Mouse (Mus musculus): ENCODE results near the gene Sfrp2. TPM values are rescaled to one million over a fixed set of nuclear protein-coding genes. Genes with fewer than 3 reads are reported as not detected.

Gene Sfrp2
- total and polyA plus RNA-seq, 3 experiments = not detected

DNA sequence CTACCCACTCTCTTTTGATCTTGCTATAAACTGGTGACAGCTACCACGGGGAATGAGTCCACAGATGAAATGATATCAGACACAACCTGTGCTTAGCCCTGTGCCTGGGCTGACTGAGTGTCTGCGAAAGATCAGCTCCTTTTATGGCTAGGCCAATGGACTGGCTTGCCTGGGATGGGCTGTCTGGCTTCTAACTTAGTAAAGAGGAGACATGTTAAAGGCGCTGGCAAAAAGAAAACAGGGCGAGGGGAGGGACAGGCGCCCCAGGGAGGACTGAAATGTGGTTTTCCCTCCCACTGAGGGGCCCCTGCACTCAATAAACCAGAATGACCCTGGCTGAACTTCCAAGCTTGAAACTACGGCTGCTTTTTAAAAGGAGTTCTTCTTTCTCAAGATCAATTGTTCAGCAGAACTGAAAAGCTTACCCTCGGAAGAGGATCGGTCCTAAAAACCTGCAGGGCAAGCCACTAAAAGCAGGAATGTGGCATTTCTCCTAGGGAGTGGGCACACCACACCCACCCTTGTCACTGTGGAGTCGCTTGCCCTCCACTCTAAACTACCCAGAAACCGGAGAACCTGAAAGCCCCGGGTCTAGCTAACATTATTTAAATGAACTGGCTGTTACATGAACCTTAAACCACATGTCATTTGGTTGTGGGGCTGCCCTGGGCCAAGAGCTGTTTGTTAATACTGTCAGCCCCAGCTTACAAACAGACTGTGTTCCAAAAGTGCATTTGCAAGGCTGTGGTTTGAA is 17.8 kb downstream of the Sfrp2 start:
- no peak for TF ChIP-seq MAZ (IDR thresholded peaks at IDR 0.05; ENCODE audit: low read depth, low read length)
- no peak for TF ChIP-seq RCOR1 (IDR thresholded peaks at IDR 0.05; ENCODE audit: low read depth, low read length)
- TF ChIP-seq SIN3A (IDR thresholded peaks at IDR 0.05; ENCODE audit: low read length) = no peak
- Histone ChIP-seq H3K79me2 (ENCODE audit: control insufficient read depth, insufficient read depth, low read length, poor library complexity) (no peaks in the 10 kb centered on the region), H3K4me3 (ENCODE audit: control insufficient read depth in 1 of 2, insufficient read depth in 1 of 2, low read depth in 2 of 2, low read length in 2 of 2) (no peak overlapping the region), H3K9ac (ENCODE audit: control insufficient read depth, low read depth, low read length, poor library complexity, severe bottlenecking) (no peak overlapping the region), H3K27me3 (ENCODE audit: control insufficient read depth in 1 of 2, insufficient read depth in 2 of 2, low read length in 2 of 2) (no peaks in the 10 kb centered on the region), H3K36me3 (ENCODE audit: control insufficient read depth in 1 of 2, insufficient read depth in 2 of 2, low read length in 2 of 2) (no peaks in the 10 kb centered on the region), H3K27ac (ENCODE audit: control insufficient read depth, low read depth, low read length) (no peak overlapping the region), H3K9me3 (replicated peaks; ENCODE audit: insufficient read depth, low read length) (no peaks in the 10 kb centered on the region), H3K4me1 (ENCODE audit: control insufficient read depth in 1 of 2, insufficient read depth in 2 of 2, low read length in 2 of 2) (no peaks in the 10 kb centered on the region)
- DNase-seq (ENCODE audit: low read depth, low spot score) = no peak

DNA sequence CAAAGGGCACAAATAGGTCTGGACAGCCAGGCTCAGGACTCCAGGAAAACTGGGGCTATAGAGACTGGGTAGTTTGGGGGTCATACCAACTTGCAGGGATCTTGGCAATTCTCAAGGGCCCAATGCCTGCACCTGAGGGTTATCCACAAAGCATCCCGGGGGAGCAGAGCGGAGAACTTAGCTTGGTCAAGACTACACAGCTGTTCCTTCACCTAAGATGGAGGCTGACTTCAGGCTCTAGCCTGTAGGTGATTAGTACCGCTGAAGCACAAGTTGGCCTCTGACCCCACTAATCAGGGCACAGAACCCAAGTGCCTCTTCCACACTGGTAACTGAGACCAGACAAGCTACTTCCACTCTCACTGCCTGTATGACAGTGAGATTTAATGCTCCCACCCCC is 18.6 kb downstream of the Sfrp2 start:
- Histone ChIP-seq H3K4me1 (ENCODE audit: control insufficient read depth in 1 of 2, insufficient read depth in 2 of 2, low read length in 2 of 2) (no peaks in the 10 kb centered on the region), H3K27me3 (ENCODE audit: control insufficient read depth in 1 of 2, insufficient read depth in 2 of 2, low read length in 2 of 2) (no peaks in the 10 kb centered on the region), H3K9ac (ENCODE audit: control insufficient read depth, low read depth, low read length, poor library complexity, severe bottlenecking) (no peak overlapping the region), H3K27ac (ENCODE audit: control insufficient read depth, low read depth, low read length) (no peak overlapping the region), H3K4me3 (ENCODE audit: control insufficient read depth in 1 of 2, insufficient read depth in 1 of 2, low read depth in 2 of 2, low read length in 2 of 2) (no peak overlapping the region), H3K9me3 (replicated peaks; ENCODE audit: insufficient read depth, low read length) (no peaks in the 10 kb centered on the region), H3K79me2 (ENCODE audit: control insufficient read depth, insufficient read depth, low read length, poor library complexity) (no peaks in the 10 kb centered on the region), H3K36me3 (ENCODE audit: control insufficient read depth in 1 of 2, insufficient read depth in 2 of 2, low read length in 2 of 2) (no peaks in the 10 kb centered on the region)
- DNase-seq (ENCODE audit: low read depth, low spot score) = no peak
- TF ChIP-seq UBTF (IDR thresholded peaks at IDR 0.05; ENCODE audit: borderline replicate concordance, insufficient read depth, low read depth, low read length) (no peak), MAZ (IDR thresholded peaks at IDR 0.05; ENCODE audit: low read depth, low read length) (no peak), USF2 (IDR thresholded peaks at IDR 0.05; ENCODE audit: borderline replicate concordance in 1 of 2, insufficient read depth in 1 of 2, low read depth in 1 of 2, low read length in 2 of 2) (no peak), RAD21 (IDR thresholded peaks at IDR 0.05; ENCODE audit: low read depth, low read length) (no peak), E2F4 (IDR thresholded peaks at IDR 0.05; ENCODE audit: borderline replicate concordance, low read depth, low read length) (no peak), ZMIZ1 (IDR thresholded peaks at IDR 0.05; ENCODE audit: low read depth, low read length) (no peak), MAFK (IDR thresholded peaks at IDR 0.05; ENCODE audit: borderline replicate concordance, low read depth, low read length) (no peak), MYB (IDR thresholded peaks at IDR 0.05; ENCODE audit: low read depth, low read length) (no peak), ZNF384 (IDR thresholded peaks at IDR 0.05; ENCODE audit: low read depth, low read length) (no peak), NRF1 (IDR thresholded peaks at IDR 0.05; ENCODE audit: insufficient read depth, low read depth, low read length, poor library complexity, severe bottlenecking) (no peak), MYC (IDR thresholded peaks at IDR 0.05; ENCODE audit: low read depth, low read length) (no peak), BHLHE40 (IDR thresholded peaks at IDR 0.05; ENCODE audit: borderline replicate concordance, low read depth, low read length) (no peak), MEF2A (IDR thresholded peaks at IDR 0.05; ENCODE audit: extremely low read depth, insufficient replicate concordance, low read depth, low read length, poor library complexity, severe bottlenecking) (no peak), TAL1 (IDR thresholded peaks at IDR 0.05; ENCODE audit: low read length) (no peak), RCOR1 (IDR thresholded peaks at IDR 0.05; ENCODE audit: low read depth, low read length) (no peak), ELF1 (IDR thresholded peaks at IDR 0.05; ENCODE audit: low read depth, low read length) (no peak), JUND (IDR thresholded peaks at IDR 0.05; ENCODE audit: low read depth, low read length) (no peak), ZC3H11A (IDR thresholded peaks at IDR 0.05; ENCODE audit: low read depth, low read length) (no peak), MXI1 (IDR thresholded peaks at IDR 0.05; ENCODE audit: low read depth, low read length) (no peak), NELFE (IDR thresholded peaks at IDR 0.05; ENCODE audit: low read depth, low read length) (no peak)
